Mouse (Mus musculus): ENCODE data around the gene Cdipt. TPM values are rescaled to one million over a fixed set of nuclear protein-coding genes. Genes with fewer than 3 reads are reported as not detected.

The Cdipt gene
- polyA plus RNA-seq, 1 experiment from 2014 or later: 39.5 TPM

DNA sequence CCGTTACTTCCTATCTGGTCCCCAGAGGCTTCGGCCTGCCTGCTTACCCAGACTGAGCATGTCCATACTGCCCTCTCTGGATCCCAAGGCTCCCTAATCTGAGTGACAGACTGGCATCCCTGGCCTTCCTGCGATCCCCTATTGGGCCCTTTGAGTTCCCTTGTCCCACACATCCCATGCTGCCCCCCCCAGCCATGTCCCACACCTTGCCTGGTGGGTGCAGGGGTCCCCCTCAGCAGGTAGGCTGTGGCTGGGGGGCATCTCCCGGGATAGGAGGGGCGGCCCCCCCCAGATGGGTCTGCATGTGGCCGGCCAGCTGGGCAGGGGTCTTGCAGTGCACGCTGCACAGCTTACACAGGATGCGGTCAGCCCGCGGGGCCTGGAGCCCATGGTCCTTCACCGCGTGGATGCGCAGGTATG, 47.6 kb downstream of the Cdipt start:
- WGBS (ENCODE audit: insufficient replicate concordance): 86% methylated on average over 13 of the region's 13 CpGs
- H3K9ac ChIP-seq (ENCODE audit: low read depth, low read length): peak overlapping the region; percentile 26; the same call in 1 of the 2 replicates
- H3K27me3 ChIP-seq (ENCODE audit: control insufficient read depth, insufficient read depth, low read depth, low read length): no peaks in the 10 kb centered on the region
- H3K4me2 ChIP-seq (ENCODE audit: low read depth, low read length): peak overlapping the region; percentile 97
- ATAC-seq (ENCODE audit: low read depth): no peak
- peaks cover 54% of the 10 kb centered on the region for H3K4me1 ChIP-seq (ENCODE audit: control insufficient read depth, low read depth, low read length)
- H3K36me3 ChIP-seq (ENCODE audit: control insufficient read depth, insufficient read depth): peaks cover 25% of the 10 kb centered on the region
- H3K4me3 ChIP-seq (ENCODE audit: low read depth, low read length): peak overlapping the region; percentile 28
- H3K27ac ChIP-seq (ENCODE audit: low read length): no peak overlapping the region
- H3K9me3 ChIP-seq (replicated peaks; ENCODE audit: control insufficient read depth, low read length): no peaks in the 10 kb centered on the region

DNA sequence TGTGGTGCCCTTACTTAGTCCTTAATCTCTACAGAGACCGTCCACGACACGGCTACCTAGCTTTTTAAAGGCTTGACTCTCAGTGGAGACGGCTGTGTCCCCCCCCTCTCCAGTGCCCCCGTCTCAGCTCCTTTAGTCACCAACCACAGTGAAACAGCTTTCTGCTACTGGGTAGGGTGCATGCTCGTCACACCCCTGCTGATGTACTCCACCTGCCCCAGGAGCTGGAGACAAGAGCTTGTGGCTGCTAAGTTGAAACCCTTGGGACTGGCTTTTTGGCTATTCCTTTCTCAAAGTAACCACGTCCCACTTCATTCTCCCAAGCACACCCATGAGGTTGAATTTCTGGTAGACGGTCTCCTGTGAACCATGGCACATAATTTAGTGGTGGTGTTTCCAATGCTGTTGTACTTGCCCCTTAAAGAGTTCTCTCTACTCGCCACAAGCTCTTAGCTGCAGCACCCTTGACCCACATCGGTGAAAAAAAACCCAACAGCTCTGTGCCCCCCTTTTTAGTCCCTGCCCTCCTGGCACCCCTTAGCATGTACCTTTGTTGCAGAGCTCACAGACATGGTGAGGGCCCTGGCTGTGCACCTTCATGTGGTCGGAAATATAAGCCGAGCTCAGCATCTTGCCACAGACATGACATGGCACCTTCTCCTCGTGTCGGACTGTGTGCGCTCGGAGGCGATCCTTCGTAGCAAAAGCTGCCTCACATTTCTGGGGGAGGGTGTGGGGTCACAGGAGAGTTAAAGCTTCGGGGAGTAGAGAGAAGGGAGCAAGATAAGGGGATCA, 48.4 kb downstream of the Cdipt start:
- peak overlapping the region; percentile 97 for H3K27ac ChIP-seq (ENCODE audit: low read length)
- peak overlapping the region; percentile 98 for H3K9ac ChIP-seq (ENCODE audit: low read depth, low read length)
- peaks cover 33% of the 10 kb centered on the region for H3K36me3 ChIP-seq (ENCODE audit: control insufficient read depth, insufficient read depth)
- 13% methylated on average over 19 of the region's 19 CpGs for WGBS (ENCODE audit: insufficient replicate concordance)
- ATAC-seq (ENCODE audit: low read depth): no peak
- H3K9me3 ChIP-seq (replicated peaks; ENCODE audit: control insufficient read depth, low read length): no peaks in the 10 kb centered on the region
- H3K4me3 ChIP-seq (ENCODE audit: low read depth, low read length): peak overlapping the region; percentile 92
- peak overlapping the region; percentile 97 for H3K4me2 ChIP-seq (ENCODE audit: low read depth, low read length)
- no peaks in the 10 kb centered on the region for H3K27me3 ChIP-seq (ENCODE audit: control insufficient read depth, insufficient read depth, low read depth, low read length)
- peaks cover 56% of the 10 kb centered on the region for H3K4me1 ChIP-seq (ENCODE audit: control insufficient read depth, low read depth, low read length)

DNA sequence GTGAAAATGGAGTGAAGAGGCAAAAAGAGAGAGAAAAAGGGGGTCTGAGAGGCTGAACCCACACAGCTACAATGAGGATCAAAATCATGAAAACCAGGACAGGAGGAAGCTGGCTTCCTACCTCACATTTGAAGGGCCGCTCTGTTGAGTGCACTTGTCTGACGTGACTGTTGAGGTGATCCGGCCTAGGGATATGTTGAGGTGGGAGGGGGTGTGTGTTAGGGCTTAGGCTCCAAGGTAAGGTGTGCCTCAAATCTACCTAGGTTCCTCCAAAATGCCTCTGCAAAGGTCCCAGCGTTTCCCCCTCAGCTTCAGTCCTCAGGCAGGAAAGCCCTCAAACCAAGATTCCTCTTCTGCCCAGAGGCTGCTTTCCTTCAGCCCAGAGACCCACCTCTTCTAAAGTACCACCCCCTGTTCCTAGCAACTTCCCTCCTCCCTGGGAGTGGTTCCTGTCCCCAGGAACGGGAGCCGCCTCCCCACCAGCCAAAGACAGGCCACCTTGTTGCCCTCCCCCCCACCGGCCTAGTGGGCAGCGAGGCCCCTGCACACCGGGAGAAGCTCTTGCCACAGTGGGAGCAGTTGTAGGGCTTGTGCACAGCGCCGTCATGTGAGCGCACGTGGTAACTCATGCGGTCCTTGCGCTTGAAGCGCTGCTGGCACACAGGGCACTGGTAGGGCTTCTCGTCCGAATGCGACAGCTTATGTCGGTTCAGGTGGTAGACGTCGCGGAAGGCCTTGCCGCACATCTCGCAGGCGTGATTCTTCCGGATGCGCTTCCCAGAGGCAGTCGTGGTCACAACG, 49.2 kb downstream of the Cdipt start:
- H3K4me1 ChIP-seq (ENCODE audit: control insufficient read depth, low read depth, low read length): peaks cover 56% of the 10 kb centered on the region
- no peaks in the 10 kb centered on the region for H3K27me3 ChIP-seq (ENCODE audit: control insufficient read depth, insufficient read depth, low read depth, low read length)
- peak overlapping the region; percentile 98 for H3K9ac ChIP-seq (ENCODE audit: low read depth, low read length)
- under 1% methylated on average over 30 of the region's 30 CpGs for WGBS (ENCODE audit: insufficient replicate concordance)
- peak; percentile 20 for ATAC-seq (ENCODE audit: low read depth)
- H3K36me3 ChIP-seq (ENCODE audit: control insufficient read depth, insufficient read depth): peaks cover 42% of the 10 kb centered on the region
- no peaks in the 10 kb centered on the region for H3K9me3 ChIP-seq (replicated peaks; ENCODE audit: control insufficient read depth, low read length)
- peak overlapping the region; percentile 97 for H3K27ac ChIP-seq (ENCODE audit: low read length)
- peak overlapping the region; percentile 92 for H3K4me3 ChIP-seq (ENCODE audit: low read depth, low read length)
- H3K4me2 ChIP-seq (ENCODE audit: low read depth, low read length): peak overlapping the region; percentile 97

DNA sequence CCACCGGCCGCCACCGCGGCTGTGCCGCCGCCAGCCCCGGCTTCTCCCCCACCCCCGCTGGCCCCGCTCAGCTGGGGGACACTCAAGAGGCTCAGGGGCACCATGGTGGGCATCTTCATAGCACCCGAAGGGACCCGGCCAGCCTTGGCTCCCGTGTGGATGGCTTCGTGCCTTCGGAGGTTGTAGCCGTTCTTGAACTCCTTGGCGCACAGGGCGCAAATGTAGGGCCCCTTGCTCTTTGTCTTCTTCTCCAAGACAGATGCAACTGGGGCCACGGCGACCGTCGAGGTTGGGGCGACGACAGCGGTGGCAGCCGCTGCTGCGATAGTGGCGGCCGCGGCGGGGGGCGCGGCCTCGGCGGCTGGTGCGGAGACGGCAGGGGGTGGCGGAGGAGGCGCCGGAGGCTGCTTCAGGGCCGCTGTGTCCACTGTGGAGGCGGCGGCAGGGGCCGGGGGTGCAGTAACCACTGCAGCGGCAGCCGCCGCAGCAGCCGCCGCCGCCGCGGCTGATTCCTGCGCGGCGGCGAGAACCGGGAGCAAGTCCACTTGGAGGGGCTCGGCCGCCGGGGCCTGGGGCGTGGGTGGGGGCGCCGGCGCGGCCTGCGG, 49.9 kb downstream of the Cdipt start:
- Histone ChIP-seq H3K9me3 (replicated peaks; ENCODE audit: control insufficient read depth, low read length) (no peaks in the 10 kb centered on the region), H3K4me3 (ENCODE audit: low read depth, low read length) (peak overlapping the region; percentile 92), H3K27me3 (ENCODE audit: control insufficient read depth, insufficient read depth, low read depth, low read length) (no peaks in the 10 kb centered on the region), H3K4me2 (ENCODE audit: low read depth, low read length) (peak overlapping the region; percentile 97), H3K27ac (ENCODE audit: low read length) (peak overlapping the region; percentile 97), H3K36me3 (ENCODE audit: control insufficient read depth, insufficient read depth) (peaks cover 49% of the 10 kb centered on the region), H3K9ac (ENCODE audit: low read depth, low read length) (peak overlapping the region; percentile 98), H3K4me1 (ENCODE audit: control insufficient read depth, low read depth, low read length) (peaks cover 58% of the 10 kb centered on the region)
- ATAC-seq (ENCODE audit: low read depth): no peak
- WGBS (ENCODE audit: insufficient replicate concordance): 0% methylated on average over 49 of the region's 65 CpGs

DNA sequence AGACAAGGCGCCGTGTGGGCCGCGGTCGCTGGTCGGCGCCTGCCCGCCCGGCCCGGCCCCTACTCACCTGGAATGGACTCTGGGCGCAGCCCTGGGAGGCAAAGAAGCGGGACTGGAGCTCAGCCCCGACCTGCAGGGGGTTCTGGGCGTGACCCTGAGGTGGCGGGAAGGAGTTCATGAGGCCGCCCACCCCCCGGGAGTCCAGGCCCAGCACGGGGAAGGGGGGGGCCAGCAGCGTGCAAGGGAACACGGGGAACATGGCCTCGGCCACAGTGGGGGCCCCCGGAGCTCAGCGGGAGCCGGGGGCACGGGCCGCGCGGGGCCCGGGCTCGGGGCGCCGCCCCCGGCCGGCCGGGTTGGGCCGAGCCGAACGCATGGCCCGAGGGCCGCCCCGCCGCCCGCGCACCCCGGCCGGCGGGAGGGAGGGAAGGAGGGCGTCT, 50.5 kb downstream of the Cdipt start:
- peak; percentile 26 for ATAC-seq (ENCODE audit: low read depth)
- Histone ChIP-seq H3K9me3 (replicated peaks; ENCODE audit: control insufficient read depth, low read length) (no peaks in the 10 kb centered on the region), H3K27ac (ENCODE audit: low read length) (peak overlapping the region; percentile 97), H3K4me3 (ENCODE audit: low read depth, low read length) (peak overlapping the region; percentile 92), H3K4me2 (ENCODE audit: low read depth, low read length) (peak overlapping the region; percentile 97), H3K36me3 (ENCODE audit: control insufficient read depth, insufficient read depth) (peaks cover 54% of the 10 kb centered on the region), H3K27me3 (ENCODE audit: control insufficient read depth, insufficient read depth, low read depth, low read length) (no peaks in the 10 kb centered on the region), H3K9ac (ENCODE audit: low read depth, low read length) (peak overlapping the region; percentile 98), H3K4me1 (ENCODE audit: control insufficient read depth, low read depth, low read length) (peaks cover 61% of the 10 kb centered on the region)
- 0% methylated on average over 30 of the region's 48 CpGs for WGBS (ENCODE audit: insufficient replicate concordance)

DNA sequence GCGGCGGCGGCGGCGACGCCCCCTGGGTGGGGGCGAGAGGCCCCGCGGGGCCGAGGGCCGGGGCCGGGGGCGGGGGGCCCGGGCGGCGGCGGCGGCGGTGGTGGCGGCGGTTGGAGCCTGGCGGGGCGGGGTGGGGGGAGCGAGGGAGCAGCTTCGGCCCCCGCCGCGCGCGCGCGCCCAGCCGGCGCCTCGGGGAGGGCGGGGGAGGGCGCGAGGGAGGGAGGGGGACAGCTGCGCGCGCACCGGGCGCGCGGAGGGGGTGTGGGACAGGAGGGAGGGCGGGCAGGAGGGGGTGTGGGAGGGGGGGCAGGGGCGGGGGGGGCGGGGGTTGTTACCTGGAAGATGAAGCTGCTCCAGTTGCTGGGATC, 50.9 kb downstream of the Cdipt start:
- WGBS (ENCODE audit: insufficient replicate concordance): 0% methylated on average over 6 of the region's 48 CpGs
- H3K27ac ChIP-seq (ENCODE audit: low read length): peak overlapping the region; percentile 97
- ATAC-seq (ENCODE audit: low read depth): peak; percentile 48
- peak overlapping the region; percentile 92 for H3K4me3 ChIP-seq (ENCODE audit: low read depth, low read length)
- H3K9ac ChIP-seq (ENCODE audit: low read depth, low read length): peak overlapping the region; percentile 98
- no peaks in the 10 kb centered on the region for H3K9me3 ChIP-seq (replicated peaks; ENCODE audit: control insufficient read depth, low read length)
- H3K4me1 ChIP-seq (ENCODE audit: control insufficient read depth, low read depth, low read length): peaks cover 61% of the 10 kb centered on the region
- H3K27me3 ChIP-seq (ENCODE audit: control insufficient read depth, insufficient read depth, low read depth, low read length): no peaks in the 10 kb centered on the region
- H3K36me3 ChIP-seq (ENCODE audit: control insufficient read depth, insufficient read depth): peaks cover 58% of the 10 kb centered on the region
- H3K4me2 ChIP-seq (ENCODE audit: low read depth, low read length): peak overlapping the region; percentile 97

DNA sequence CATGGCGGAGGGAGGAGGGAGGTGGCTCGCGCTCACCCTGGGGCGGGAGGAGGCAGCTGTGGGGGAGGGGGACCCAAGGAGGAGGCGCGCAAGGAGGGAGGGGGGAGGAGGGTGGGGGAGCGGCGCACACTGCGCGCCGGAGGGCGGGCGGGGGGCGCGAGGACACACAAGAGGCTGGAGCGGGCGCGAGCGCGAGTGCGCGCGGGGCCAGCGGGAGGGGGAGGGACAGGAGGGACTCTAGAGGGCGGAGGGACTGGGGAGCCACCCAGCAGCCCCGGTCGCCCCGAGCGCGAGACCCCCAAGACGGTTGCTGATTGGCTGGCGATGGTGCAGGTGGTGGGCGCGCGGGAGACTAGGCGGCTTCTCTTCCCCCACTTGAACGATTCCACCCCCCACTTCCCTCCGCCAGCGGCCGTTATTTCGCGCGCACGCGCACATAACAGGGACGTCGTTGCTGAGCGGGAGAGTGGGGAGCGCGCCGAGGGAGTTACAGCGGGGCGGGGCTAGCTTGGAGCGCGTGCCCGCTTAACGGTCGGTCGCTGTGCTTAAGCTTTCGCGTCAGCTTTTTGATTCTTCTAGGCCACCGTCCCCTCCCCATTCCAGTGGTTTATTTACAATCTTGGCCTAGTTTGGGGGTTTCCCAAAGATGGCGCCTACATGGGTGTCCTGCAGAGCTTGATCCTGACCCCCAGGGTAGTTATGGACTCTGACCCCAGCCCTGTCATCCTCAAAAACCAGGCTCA, 51.4 kb downstream of the Cdipt start, which contains the start of gene Maz:
Gene Maz (minus strand): TSS at position 54 of the 743 bp plus-strand sequence.
- Histone ChIP-seq H3K4me2 (ENCODE audit: low read depth, low read length) (peak within 1 kb of the TSS; percentile 97), H3K9me3 (replicated peaks; ENCODE audit: control insufficient read depth, low read length) (no peaks in the 10 kb centered on the region), H3K4me3 (ENCODE audit: low read depth, low read length) (peak within 1 kb of the TSS; percentile 92), H3K9ac (ENCODE audit: low read depth, low read length) (peak within 1 kb of the TSS; percentile 98), H3K27ac (ENCODE audit: low read length) (peak within 1 kb of the TSS; percentile 97), H3K4me1 (ENCODE audit: control insufficient read depth, low read depth, low read length) (peaks cover 56% of the 10 kb centered on the region), H3K36me3 (ENCODE audit: control insufficient read depth, insufficient read depth) (peaks cover 60% of the 10 kb centered on the region), H3K27me3 (ENCODE audit: control insufficient read depth, insufficient read depth, low read depth, low read length) (no peaks in the 10 kb centered on the region)
- peak; percentile 80 for ATAC-seq (ENCODE audit: low read depth)
- under 1% methylated on average over 47 of the region's 63 CpGs for WGBS (ENCODE audit: insufficient replicate concordance)

DNA sequence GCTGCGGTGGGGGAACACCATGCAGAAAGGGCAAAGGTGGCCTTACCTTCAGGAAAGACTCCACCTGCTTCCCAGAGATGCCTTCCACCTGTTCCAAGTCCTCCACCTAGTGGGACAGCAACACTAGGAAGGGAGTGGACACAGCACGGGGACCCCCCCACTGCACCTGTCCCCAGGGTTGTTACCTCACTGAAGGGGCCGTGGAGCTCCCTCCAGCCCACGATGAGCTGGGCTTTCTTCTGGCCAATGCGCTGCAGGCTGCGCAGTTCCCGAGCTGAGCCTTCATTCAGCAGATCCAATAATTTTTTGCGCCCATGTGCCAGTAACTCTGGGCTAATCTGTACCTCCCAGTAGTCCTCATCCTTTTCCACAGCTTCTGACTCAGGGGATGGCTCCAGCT, 52.2 kb downstream of the Cdipt start:
- Histone ChIP-seq H3K4me2 (ENCODE audit: low read depth, low read length) (peak overlapping the region; percentile 97), H3K27ac (ENCODE audit: low read length) (peak overlapping the region; percentile 97), H3K4me3 (ENCODE audit: low read depth, low read length) (peak overlapping the region; percentile 92), H3K36me3 (ENCODE audit: control insufficient read depth, insufficient read depth) (peaks cover 60% of the 10 kb centered on the region), H3K27me3 (ENCODE audit: control insufficient read depth, insufficient read depth, low read depth, low read length) (no peaks in the 10 kb centered on the region), H3K9me3 (replicated peaks; ENCODE audit: control insufficient read depth, low read length) (no peaks in the 10 kb centered on the region), H3K4me1 (ENCODE audit: control insufficient read depth, low read depth, low read length) (peaks cover 49% of the 10 kb centered on the region), H3K9ac (ENCODE audit: low read depth, low read length) (peak overlapping the region; percentile 98)
- no peak for ATAC-seq (ENCODE audit: low read depth)
- 63% methylated on average over 8 of the region's 8 CpGs for WGBS (ENCODE audit: insufficient replicate concordance)
